In the genomic region with DNA sequence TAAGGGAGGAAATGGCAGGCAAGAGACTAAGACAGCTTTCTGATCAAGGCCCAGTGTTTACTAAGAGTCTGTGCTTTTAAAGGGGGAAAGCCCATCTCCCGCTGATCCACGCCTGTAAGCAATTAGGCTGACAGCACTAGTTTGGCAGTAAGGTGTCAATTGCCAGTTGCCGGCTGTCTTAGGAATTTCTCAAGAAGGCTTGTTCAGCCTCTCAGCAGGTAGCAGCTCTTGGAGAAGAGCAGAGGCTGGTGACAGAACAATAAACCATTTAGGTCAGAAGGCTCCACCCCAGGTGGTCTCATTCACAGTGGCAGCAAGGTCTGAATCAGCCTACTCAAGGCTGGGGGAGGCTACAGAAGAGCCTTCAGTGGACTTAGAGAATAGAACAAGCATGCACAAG, we compare ENCODE assay signal across 18 mouse cellular contexts. TPM values are rescaled to one million over a fixed set of nuclear protein-coding genes. Genes with fewer than 3 reads are reported as not detected.
DNase-seq lines count a peak whose midpoint lies in the region; ATAC-seq and TF ChIP-seq lines count a peak whose summit lies in the region.
"Had no signal": no experiment of that assay in that cellular context is flagged by ENCODE, and none has a peak within 500 bp of the region (broad histone marks: within the 10 kb centered on the region; RNA-seq: fewer than 3 reads in every experiment).

No protein-coding gene starts in this region.

- H3K27me3 ChIP-seq in forebrain, embryonic 12.5 days = 0 out of 2 replicates have a peak, but pooled peaks cover 2% of the 10 kb centered on the region
- H3K27me3 ChIP-seq in forebrain, embryonic 16.5 days (replicated peaks; ENCODE audit: control insufficient read depth, insufficient read depth, low read length) = no peaks in the 10 kb centered on the region
- no peaks in the 10 kb centered on the region for H3K27me3 ChIP-seq in liver, embryonic 12.5 days (replicated peaks)
- H3K27me3 ChIP-seq: limb, embryonic 12.5 days had no signal

- H3K27ac ChIP-seq in forebrain, embryonic 12.5 days = 0 out of 2 replicates have a peak overlapping the region, but pooled peaks have one; percentile 6
- H3K27ac ChIP-seq in forebrain, embryonic 16.5 days (ENCODE audit: low read length) = no peak overlapping the region
- H3K27ac ChIP-seq in liver, embryonic 12.5 days = no peak overlapping the region
- H3K27ac ChIP-seq: heart, adult 2 months; limb, embryonic 12.5 days had no signal

- ATAC-seq in forebrain, embryonic 12.5 days (ENCODE audit: low FRiP score) = 0 out of 2 replicates have a peak, but pooled peaks have one; percentile 20
- ATAC-seq in forebrain, embryonic 16.5 days = no peak
- peak; percentile 52 for ATAC-seq in inflammation-experienced regulatory T-cells, adult 6 months
- no peak for ATAC-seq in liver, embryonic 12.5 days
- ATAC-seq: midbrain, embryonic 16.5 days had no signal

- no peak for TF ChIP-seq CTCF in brain, embryonic 14.5 days (IDR thresholded peaks at IDR 0.05; ENCODE audit: borderline replicate concordance, extremely low read depth, insufficient read depth, insufficient read length)

- no peaks in the 10 kb centered on the region for H3K9me3 ChIP-seq in forebrain, embryonic 12.5 days
- H3K9me3 ChIP-seq in forebrain, embryonic 16.5 days (ENCODE audit: control insufficient read depth, low read length) = no peaks in the 10 kb centered on the region
- no peaks in the 10 kb centered on the region for H3K9me3 ChIP-seq in liver, embryonic 12.5 days (replicated peaks)
- H3K9me3 ChIP-seq: limb, embryonic 12.5 days had no signal

- TF ChIP-seq POLR2A in brain, embryonic 14.5 days (IDR thresholded peaks at IDR 0.05; ENCODE audit: borderline replicate concordance, extremely low read depth, insufficient read depth, insufficient read length, poor library complexity, severe bottlenecking) = no peak

- H3K36me3 ChIP-seq in forebrain, embryonic 12.5 days (replicated peaks) = peaks cover 40% of the 10 kb centered on the region
- H3K36me3 ChIP-seq in forebrain, embryonic 16.5 days (ENCODE audit: control insufficient read depth, insufficient read depth) = peaks cover 14% of the 10 kb centered on the region; the same call in 1 of the 2 replicates
- H3K36me3 ChIP-seq in liver, embryonic 12.5 days = peaks cover 88% of the 10 kb centered on the region

- peaks cover 8% of the 10 kb centered on the region; the same call in 1 of the 2 replicates for H3K4me1 ChIP-seq in forebrain, embryonic 12.5 days
- H3K4me1 ChIP-seq in forebrain, embryonic 16.5 days (replicated peaks; ENCODE audit: control insufficient read depth, insufficient read depth, low read length) = no peaks in the 10 kb centered on the region
- 0 out of 2 replicates have a peak, but pooled peaks cover 5% of the 10 kb centered on the region for H3K4me1 ChIP-seq in liver, embryonic 12.5 days
- H3K4me1 ChIP-seq: limb, embryonic 12.5 days had no signal

- no peak overlapping the region for H3K4me2 ChIP-seq in forebrain, embryonic 12.5 days
- no peak overlapping the region for H3K4me2 ChIP-seq in forebrain, embryonic 16.5 days (ENCODE audit: low read length)
- H3K4me2 ChIP-seq in liver, embryonic 12.5 days = no peak overlapping the region
- H3K4me2 ChIP-seq: limb, embryonic 12.5 days had no signal

- H3K4me3 ChIP-seq in forebrain, embryonic 12.5 days (replicated peaks) = no peak overlapping the region
- H3K4me3 ChIP-seq in forebrain, embryonic 16.5 days (replicated peaks; ENCODE audit: low read length) = no peak overlapping the region
- H3K4me3 ChIP-seq in liver, embryonic 12.5 days = no peak overlapping the region
- H3K4me3 ChIP-seq: heart, adult 2 months; limb, embryonic 12.5 days had no signal

- no peak overlapping the region for H3K9ac ChIP-seq in forebrain, embryonic 12.5 days
- no peak overlapping the region for H3K9ac ChIP-seq in forebrain, embryonic 16.5 days (replicated peaks; ENCODE audit: low read depth, low read length)
- H3K9ac ChIP-seq in liver, embryonic 12.5 days = no peak overlapping the region
- H3K9ac ChIP-seq: limb, embryonic 12.5 days had no signal

- peak; percentile 88 for DNase-seq in ES-CJ7 (ENCODE audit: low read depth, low spot score)
- DNase-seq in brain, embryonic 14.5 days (ENCODE audit: low read depth) = peak; percentile 50
- no peak for DNase-seq in heart, postnatal 14 days
- no peak for DNase-seq in spleen, adult 18-20 months
- DNase-seq: B cell, adult 2 months; cerebellum, adult 8-10 months; heart, adult 2 months; heart, postnatal 10 days; kidney, adult 11 months; kidney, postnatal 25 days; right cerebral cortex, postnatal 14 days; thymus, adult 18-20 months had no signal

- WGBS in forebrain, embryonic 12.5 days = 3% methylated on average over 3 of the region's 3 CpGs
- WGBS in forebrain, embryonic 16.5 days = 4% methylated on average over 3 of the region's 3 CpGs
- WGBS in liver, embryonic 12.5 days (ENCODE audit: insufficient replicate concordance) = 70% methylated on average over 3 of the region's 3 CpGs

- intact Hi-C loops in heart, postnatal 14 days (cut with DNase I) = no loop called here

RNA-seq across cellular contexts. Expression of a gene that starts 25.0 kb away (rescaled TPM):
- polyA plus RNA-seq in forebrain, embryonic 12.5 days (2016; fragmentation: Nextera tagmentation; extraction: Ambion mirVana) = 45.3 and 49.2 TPM in 2 replicates
- polyA plus RNA-seq in forebrain, embryonic 16.5 days (2015; fragmentation: Nextera tagmentation; extraction: Ambion mirVana) = 54.2 and 60.3 TPM in 2 replicates
- polyA plus RNA-seq in brain, embryonic 14.5 days (2012; rRNA removed) = 25.0 and 26.2 TPM in 2 replicates
- polyA plus RNA-seq in inflammation-experienced regulatory T-cells, adult 6 months (2017; shearing (Covaris generic)) = 10 to 100 TPM; 40.9 to 64.1 (median 49.7) TPM
- 36.3 and 36.7 TPM in 2 replicates for polyA plus RNA-seq in liver, embryonic 12.5 days (2016; fragmentation: Nextera tagmentation; extraction: Ambion mirVana)
- 10 to 100 TPM; 33.7 to 38.1 TPM for total RNA-seq in heart, postnatal 14 days (2021)

Comparison
In these comparisons a context has a peak if more than half of its experiments do, and no peak if none do; other contexts are left out.
1. ATAC-seq: peak in forebrain, embryonic 12.5 days (single experiment) and inflammation-experienced regulatory T-cells, adult 6 months (single experiment); none in forebrain, embryonic 16.5 days (single experiment) and liver, embryonic 12.5 days (single experiment).
2. DNase-seq: peak in ES-CJ7 (single experiment) and brain, embryonic 14.5 days (single experiment); none in heart, postnatal 14 days (0 of 2) and spleen, adult 18-20 months (0 of 2).